In the genomic region with DNA sequence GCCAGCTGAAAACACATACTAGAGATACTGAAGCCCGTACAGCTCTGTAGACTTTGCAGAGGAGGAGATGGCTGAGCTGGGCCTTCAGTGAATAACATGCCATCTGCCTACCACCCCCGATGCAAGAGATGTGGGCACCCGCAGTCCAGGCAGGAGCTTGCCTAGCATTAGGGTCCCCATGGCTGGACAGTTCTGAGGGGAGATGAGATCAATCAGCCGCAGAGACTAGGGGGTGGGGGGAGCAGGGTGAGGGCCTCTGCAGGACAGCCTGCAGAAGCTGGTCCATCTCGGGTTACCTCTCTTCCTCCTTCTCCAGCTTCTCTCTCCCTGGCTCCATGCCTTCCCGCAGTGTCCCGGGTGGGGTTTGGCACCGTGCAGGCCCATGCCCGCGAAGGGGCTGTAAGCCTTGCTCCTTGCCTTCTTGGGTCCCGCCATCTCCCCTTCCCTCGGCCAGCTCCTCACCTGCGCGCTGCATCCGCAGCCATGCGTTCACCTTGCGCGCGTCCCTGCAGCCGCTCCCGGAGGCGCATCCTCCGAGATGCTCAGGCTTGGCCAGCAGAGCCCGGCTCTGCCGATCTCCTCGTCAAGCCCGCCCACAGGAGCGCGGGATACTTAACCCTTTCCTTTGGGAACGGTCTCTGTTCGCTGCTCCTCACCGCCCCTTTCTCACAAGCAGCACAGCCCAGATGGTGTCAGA, we compare ENCODE assay signal across 9 mouse cellular contexts. TPM values are rescaled to one million over a fixed set of nuclear protein-coding genes. Genes with fewer than 3 reads are reported as not detected.
DNase-seq lines count a peak whose midpoint lies in the region; ATAC-seq and TF ChIP-seq lines count a peak whose summit lies in the region.
"Had no signal": no experiment of that assay in that cellular context is flagged by ENCODE, and none has a peak within 500 bp of the region (broad histone marks: within the 10 kb centered on the region; RNA-seq: fewer than 3 reads in every experiment).

A gene (minus strand): TSS at position 544 of the 697 bp plus-strand sequence.

- H3K4me2 ChIP-seq in embryonic facial prominence, embryonic 15.5 days (replicated peaks) = peak within 1 kb of the TSS; percentile 77
- peak within 1 kb of the TSS; percentile 67 for H3K4me2 ChIP-seq in midbrain, embryonic 14.5 days (ENCODE audit: low read length)
- no peak within 1 kb of the TSS for H3K4me2 ChIP-seq in lung, postnatal 0 days (replicated peaks; ENCODE audit: low read depth, low read length)

- WGBS in embryonic facial prominence, embryonic 15.5 days = 1% methylated on average over 32 of the region's 32 CpGs
- WGBS in midbrain, embryonic 14.5 days = 4% methylated on average over 32 of the region's 32 CpGs
- 5% methylated on average over 23 of the region's 32 CpGs for WGBS in lung, postnatal 0 days

- H3K9ac ChIP-seq in embryonic facial prominence, embryonic 15.5 days = 0 out of 2 replicates have a peak within 1 kb of the TSS, but pooled peaks have one; percentile 9
- peak within 1 kb of the TSS; percentile 74 for H3K9ac ChIP-seq in midbrain, embryonic 14.5 days (replicated peaks; ENCODE audit: low read length)
- no peak within 1 kb of the TSS for H3K9ac ChIP-seq in lung, postnatal 0 days (replicated peaks; ENCODE audit: low read depth)

- DNase-seq in layer of hippocampus, adult 18-20 months (ENCODE audit: low spot score in 2 of 2) = peak; percentile 71 to 75
- peak; percentile 87 for DNase-seq in midbrain, embryonic 14.5 days
- DNase-seq in lung, postnatal 0 days (ENCODE audit: low spot score) = no peak
- no peak for DNase-seq in lung, postnatal 36 days
- DNase-seq in spleen, adult 18-20 months = no peak

- no peak for TF ChIP-seq EP300 in lung, postnatal 0 days (IDR thresholded peaks at IDR 0.05)

- no peaks in the 10 kb centered on the region for H3K36me3 ChIP-seq in megakaryocyte, embryonic 14.5 days (replicated peaks; ENCODE audit: low read length)
- no peaks in the 10 kb centered on the region for H3K36me3 ChIP-seq in embryonic facial prominence, embryonic 15.5 days
- 0 out of 2 replicates have a peak, but pooled peaks cover 5% of the 10 kb centered on the region for H3K36me3 ChIP-seq in midbrain, embryonic 14.5 days (ENCODE audit: control insufficient read depth, insufficient read depth, low read length)
- H3K36me3 ChIP-seq in lung, postnatal 0 days (ENCODE audit: insufficient read depth, low read length) = no peaks in the 10 kb centered on the region

- peaks cover 21% of the 10 kb centered on the region for H3K4me1 ChIP-seq in megakaryocyte, embryonic 14.5 days
- peaks cover 11% of the 10 kb centered on the region for H3K4me1 ChIP-seq in embryonic facial prominence, embryonic 15.5 days
- H3K4me1 ChIP-seq in midbrain, embryonic 14.5 days (ENCODE audit: control insufficient read depth, insufficient read depth, low read length) = 0 out of 2 replicates have a peak, but pooled peaks cover 9% of the 10 kb centered on the region
- no peaks in the 10 kb centered on the region for H3K4me1 ChIP-seq in lung, postnatal 0 days (ENCODE audit: insufficient read depth, low read depth, low read length)

- peak within 1 kb of the TSS; percentile 64 for H3K4me3 ChIP-seq in megakaryocyte, embryonic 14.5 days (replicated peaks)
- H3K4me3 ChIP-seq in embryonic facial prominence, embryonic 15.5 days (replicated peaks) = peak within 1 kb of the TSS; percentile 47
- peak within 1 kb of the TSS; percentile 58 for H3K4me3 ChIP-seq in midbrain, embryonic 14.5 days (replicated peaks; ENCODE audit: low read depth, low read length)
- H3K4me3 ChIP-seq in lung, postnatal 0 days (ENCODE audit: low read depth, low read length) = no peak within 1 kb of the TSS

- peaks cover 68% of the 10 kb centered on the region for H3K27me3 ChIP-seq in megakaryocyte, embryonic 14.5 days (replicated peaks)
- H3K27me3 ChIP-seq in embryonic facial prominence, embryonic 15.5 days = peaks cover 15% of the 10 kb centered on the region
- no peaks in the 10 kb centered on the region; the same call in 1 of the 2 replicates for H3K27me3 ChIP-seq in midbrain, embryonic 14.5 days (ENCODE audit: control insufficient read depth, insufficient read depth, low read length)
- 0 out of 2 replicates have a peak, but pooled peaks cover 7% of the 10 kb centered on the region for H3K27me3 ChIP-seq in lung, postnatal 0 days (replicated peaks; ENCODE audit: insufficient read depth, low read length)

- H3K27ac ChIP-seq in embryonic facial prominence, embryonic 15.5 days (replicated peaks) = no peak within 1 kb of the TSS
- H3K27ac ChIP-seq in midbrain, embryonic 14.5 days (replicated peaks; ENCODE audit: low read depth, low read length) = peak within 1 kb of the TSS; percentile 68
- H3K27ac ChIP-seq in lung, postnatal 0 days (ENCODE audit: low read length) = no peak within 1 kb of the TSS

- no peak for TF ChIP-seq CTCF in lung, postnatal 0 days (IDR thresholded peaks at IDR 0.05)

- peaks cover 11% of the 10 kb centered on the region for H3K9me3 ChIP-seq in megakaryocyte, embryonic 14.5 days
- no peaks in the 10 kb centered on the region for H3K9me3 ChIP-seq in embryonic facial prominence, embryonic 15.5 days (replicated peaks)
- no peaks in the 10 kb centered on the region for H3K9me3 ChIP-seq in midbrain, embryonic 14.5 days (ENCODE audit: control insufficient read depth, low read length)
- H3K9me3 ChIP-seq in lung, postnatal 0 days (ENCODE audit: low read length) = no peaks in the 10 kb centered on the region

- ATAC-seq in megakaryocyte, adult 5-6 weeks (ENCODE audit: poor library complexity, severe bottlenecking) = no peak
- peak; percentile 64 for ATAC-seq in embryonic facial prominence, embryonic 15.5 days (ENCODE audit: insufficient number of reproducible peaks, low FRiP score, low TSS enrichment, low read depth)
- peak; percentile 84 for ATAC-seq in midbrain, embryonic 14.5 days (ENCODE audit: low FRiP score, low TSS enrichment)
- ATAC-seq in lung, postnatal 0 days = no peak

RNA-seq across cellular contexts. Expression of the gene that starts here (rescaled TPM):
- 0.57 TPM in 1 of 2 replicates, not detected in the other for polyA plus RNA-seq in megakaryocyte, embryonic 14.5 days (2012; ENCODE audit: insufficient read depth, low replicate concordance)
- 0.09 TPM in 1 of 2 replicates, not detected in the other for total RNA-seq in megakaryocyte, adult 5-6 weeks (2015)
- not detected in 2 replicates for total RNA-seq in megakaryocyte, adult 5-6 weeks (2017)
- polyA plus RNA-seq in embryonic facial prominence, embryonic 15.5 days (2015; fragmentation: Nextera tagmentation; extraction: Ambion mirVana) = 1.6 and 2.0 TPM in 2 replicates
- 10 to 100 TPM; 50.5 to 55.0 TPM for total RNA-seq in layer of hippocampus, adult 18-20 months (2021)
- polyA plus RNA-seq in midbrain, embryonic 14.5 days (2014; fragmentation: Nextera tagmentation; extraction: Ambion mirVana) = 8.2 and 10.6 TPM in 2 replicates
- polyA plus RNA-seq in lung, postnatal 0 days (2015; fragmentation: Nextera tagmentation; extraction: Ambion mirVana) = 0.20 and 0.30 TPM in 2 replicates
- total RNA-seq: neutrophil, adult 5-6 weeks had no signal

Comparison
In these comparisons a context has a peak if more than half of its experiments do, and no peak if none do; other contexts are left out.
1. RNA of the gene that starts here (total RNA-seq): 50.5 to 55.0 TPM in layer of hippocampus, adult 18-20 months; 0.09 TPM in megakaryocyte, adult 5-6 weeks; every median in the first group is over 10 times any median in the second.
2. ATAC-seq: peak in embryonic facial prominence, embryonic 15.5 days (single experiment) and midbrain, embryonic 14.5 days (single experiment); none in megakaryocyte, adult 5-6 weeks (single experiment) and lung, postnatal 0 days (single experiment).
3. DNase-seq: peak in layer of hippocampus, adult 18-20 months (2 of 2) and midbrain, embryonic 14.5 days (single experiment); none in lung, postnatal 0 days (single experiment), lung, postnatal 36 days (single experiment) and spleen, adult 18-20 months (0 of 2).